Mouse (Mus musculus): ENCODE measurements around the gene Gucd1. TPM values are rescaled to one million over a fixed set of nuclear protein-coding genes. Genes with fewer than 3 reads are reported as not detected.
A peak's percentile ranks its signal among the peaks of the same experiment; 100 is the strongest.
"Not testable (repeated sequence)": the region's sequence is repeated elsewhere in the genome, so short reads cannot be mapped to it uniquely, and the experiment has no call there.

The Gucd1 gene
- total RNA-seq (2021), result 10 to 100 TPM; 21.5 to 23.8 TPM

DNA sequence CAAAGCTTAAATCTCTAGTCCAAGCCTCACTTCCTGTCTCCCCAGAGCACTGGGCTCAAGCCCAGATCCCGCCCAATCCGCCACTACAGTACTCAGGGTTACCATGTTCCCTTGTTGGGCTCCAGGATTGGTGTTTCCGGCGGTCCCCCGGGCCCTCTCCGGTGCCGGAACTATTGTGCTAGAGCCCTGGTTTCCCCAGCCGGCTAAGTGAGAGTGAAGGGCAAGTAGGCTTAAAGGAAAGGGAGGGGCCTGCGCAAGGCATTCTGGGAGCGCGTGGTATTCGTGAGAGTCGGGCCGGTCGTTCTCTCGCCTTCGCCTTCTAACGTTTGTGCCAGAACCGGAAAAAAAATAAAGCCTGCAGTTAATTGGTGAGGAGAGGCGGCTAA is at the start of gene Gucd1:
Gene Gucd1, minus strand, starts transcription at position 215 of the 386 bp plus-strand sequence.
- intact Hi-C loops (cut with DNase I), result no loop called here
- peak; percentile 98 for DNase-seq

DNA sequence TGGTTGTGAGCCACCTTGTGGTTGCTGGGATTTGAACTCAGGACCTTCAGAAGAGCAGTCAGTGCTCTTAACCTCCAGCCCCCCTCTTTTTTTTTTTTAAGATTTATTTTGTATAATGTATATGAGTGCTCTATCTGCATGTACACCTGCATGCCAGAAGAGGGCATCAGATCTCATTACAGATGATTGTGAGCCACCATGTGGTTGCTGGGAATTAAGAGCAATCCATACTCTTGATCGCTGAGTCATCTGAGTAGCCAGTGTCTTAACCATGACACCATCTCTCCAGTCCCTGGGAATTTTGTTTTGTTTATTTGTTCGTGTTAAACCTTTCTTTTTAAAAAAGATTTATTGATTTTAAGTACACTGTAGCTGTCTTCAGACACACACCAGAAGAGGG is 49.0 kb upstream of the Gucd1 start:
- intact Hi-C loops (cut with DNase I); DNase-seq: not testable (repeated sequence)

GRCm38 (mm10) chr10:75566321-75566720 is 48.5 kb upstream of the Gucd1 start:
- no peak for DNase-seq
- intact Hi-C loops (cut with DNase I), result no loop called here

DNA sequence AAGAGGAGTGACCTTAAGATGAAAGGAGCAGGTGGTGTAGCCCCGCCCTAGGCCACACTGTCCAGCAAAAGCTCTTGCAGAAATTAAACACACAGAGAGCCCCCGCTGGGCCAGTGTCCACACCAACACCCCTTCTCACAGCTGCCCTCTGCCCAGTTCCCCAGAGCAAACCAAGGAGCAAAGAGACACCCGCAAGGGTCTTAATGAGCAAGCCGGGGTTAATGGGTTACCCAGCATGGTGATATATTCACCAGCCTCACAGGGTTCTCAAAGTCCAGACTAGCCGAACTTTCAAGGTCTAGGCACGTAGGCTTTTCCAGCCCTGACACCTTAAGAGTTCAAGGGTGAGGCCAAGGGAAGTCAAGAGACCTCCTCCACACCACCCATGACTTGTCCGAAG is 48.1 kb upstream of the Gucd1 start:
- intact Hi-C loops (cut with DNase I), result no loop called here
- no peak for DNase-seq

GRCm38 (mm10) chr10:75565436-75565835 is 47.7 kb upstream of the Gucd1 start:
- DNase-seq, result no peak
- intact Hi-C loops (cut with DNase I), result no loop called here

DNA sequence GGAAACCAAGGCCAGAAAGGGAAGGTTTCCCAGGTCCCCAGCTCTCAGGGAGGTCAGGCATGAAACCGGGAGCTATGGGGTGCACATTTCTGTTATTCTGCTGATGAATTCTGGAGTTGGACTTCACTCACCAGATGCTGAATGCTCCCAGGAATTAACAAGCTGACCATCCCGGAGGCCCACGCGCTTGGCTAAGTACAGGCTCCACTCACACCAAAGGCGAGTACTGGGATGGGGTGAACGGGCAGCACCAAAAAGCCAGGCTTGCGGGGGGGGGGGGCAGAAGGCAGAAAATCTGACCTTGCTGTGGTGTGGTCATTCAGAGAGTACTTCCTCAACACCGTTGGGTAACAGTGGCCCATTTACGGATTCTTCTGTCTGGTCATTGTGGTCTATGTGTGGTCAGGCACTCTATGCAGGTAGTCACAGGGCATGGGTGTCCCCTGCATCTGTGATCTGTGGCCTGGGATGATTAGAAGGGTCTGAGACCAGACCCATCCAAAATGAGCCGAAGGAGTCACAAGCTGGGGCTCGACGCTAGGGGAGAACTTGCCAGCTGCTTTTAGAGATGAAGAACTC is 47.0 kb upstream of the Gucd1 start:
- no peak for DNase-seq
- intact Hi-C loops (cut with DNase I), result no loop called here

- intact Hi-C loops (cut with DNase I), result no loop called here
- DNase-seq, result no peak
Observed at GRCm38 (mm10) chr10:75562596-75562995, 44.8 kb upstream of the Gucd1 start.

- no peak for DNase-seq
Observed at GRCm38 (mm10) chr10:75561071-75561654, 43.4 kb upstream of the Gucd1 start, which contains the start of gene Ggt1. Gene Ggt1, plus strand, starts transcription at chr10:75561604.

GRCm38 (mm10) chr10:75560549-75560899 is 42.8 kb upstream of the Gucd1 start:
- DNase-seq, result no peak
- intact Hi-C loops (cut with DNase I), result no loop called here

More at GRCm38 (mm10) chr10:75561071-75561654, 43.4 kb upstream of the Gucd1 start, which contains the start of gene Ggt1:
- intact Hi-C loops (cut with DNase I), result no loop called here

DNA sequence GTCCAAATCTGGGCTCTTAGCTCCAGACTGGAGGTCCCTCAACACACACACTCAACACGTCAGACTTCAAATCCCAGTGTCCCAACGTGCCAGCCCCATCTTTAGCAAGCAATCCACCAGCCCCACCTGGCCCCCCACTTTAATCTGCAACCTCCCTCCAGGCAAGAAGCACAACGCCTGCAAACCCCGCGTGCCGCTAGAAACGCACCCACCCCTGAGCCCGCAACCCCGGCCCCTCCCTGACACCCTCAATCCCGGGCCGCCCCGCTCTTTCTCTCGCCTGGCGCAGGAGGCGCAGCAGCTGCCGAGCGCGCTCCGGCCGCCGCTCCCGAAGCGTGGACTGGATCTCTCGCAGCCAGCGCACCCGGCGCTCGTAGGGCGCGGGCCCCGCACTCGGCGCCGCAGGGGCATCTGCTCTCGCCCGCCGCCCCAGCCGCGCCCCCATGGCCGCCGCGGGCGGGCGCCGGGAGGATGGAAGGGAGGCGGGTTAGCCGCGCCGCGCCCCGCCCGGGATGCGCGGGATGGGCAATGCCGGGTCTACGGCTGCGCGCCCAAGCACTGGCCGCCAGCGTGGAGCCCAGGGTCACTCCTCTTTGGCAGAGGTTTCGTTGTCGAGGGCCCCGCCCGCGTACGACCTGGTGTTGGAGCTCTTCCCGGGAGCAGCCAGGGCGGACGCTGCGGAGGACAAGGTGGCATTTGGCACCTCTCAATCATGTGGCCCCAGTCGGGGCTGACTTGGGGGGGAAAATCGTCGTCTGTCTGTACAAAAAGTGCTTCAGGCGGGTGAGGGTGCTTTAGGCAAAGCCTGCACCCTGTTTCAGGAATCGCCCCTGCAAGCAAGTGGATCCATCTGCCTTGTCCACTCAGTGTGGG is 42.1 kb upstream of the Gucd1 start, which contains the start of gene Lrrc75b:
Gene Lrrc75b, minus strand, starts transcription at position 655 of the 873 bp plus-strand sequence.
- intact Hi-C loops (cut with DNase I), result no loop called here
- DNase-seq, result peak; percentile 66

GRCm38 (mm10) chr10:75559041-75559675 is 41.4 kb upstream of the Gucd1 start:
- DNase-seq, result no peak
- intact Hi-C loops (cut with DNase I), result no loop called here

DNA sequence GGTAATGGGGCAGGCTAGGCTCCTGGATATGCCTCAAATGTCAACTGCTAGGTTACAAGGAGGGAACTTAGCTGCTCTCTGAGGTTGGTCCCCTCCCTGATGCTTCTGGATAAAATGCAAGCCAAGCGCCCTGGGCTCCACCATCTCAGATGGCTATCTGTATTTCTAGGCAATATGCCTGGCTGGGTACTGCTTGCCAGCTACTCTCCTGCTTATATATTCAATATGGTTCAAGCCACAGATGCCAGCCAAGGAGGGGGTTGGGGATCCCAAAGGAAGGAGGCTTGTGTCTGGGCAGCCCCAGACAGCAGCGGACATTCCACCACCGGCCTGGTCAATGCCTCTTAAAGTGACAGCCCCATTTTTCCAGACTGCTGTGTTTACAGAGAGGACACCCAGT is 40.7 kb upstream of the Gucd1 start:
- intact Hi-C loops (cut with DNase I), result no loop called here
- peak; percentile 96 for DNase-seq

DNA sequence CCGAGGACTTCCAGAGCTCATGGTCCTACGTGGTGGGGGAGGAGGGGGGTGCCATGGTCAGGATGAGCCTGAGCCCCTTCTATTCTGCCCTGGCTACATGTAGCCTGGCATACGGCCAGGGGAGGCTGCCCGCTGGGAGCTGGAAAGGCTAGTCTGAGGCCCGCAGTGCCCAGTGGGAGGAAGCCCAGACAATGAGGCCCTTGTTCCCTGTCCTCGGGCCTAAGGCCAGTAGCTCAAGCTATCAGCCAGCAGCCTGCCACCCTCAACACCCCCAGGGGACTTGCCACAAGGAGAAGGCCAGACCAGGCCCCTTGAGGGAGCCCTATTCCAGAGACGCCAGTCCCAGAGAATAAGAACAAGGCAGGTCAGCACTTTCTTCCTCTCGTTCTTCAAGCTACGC is 38.3 kb upstream of the Gucd1 start:
- intact Hi-C loops (cut with DNase I), result no loop called here
- DNase-seq, result peak; percentile 93

- DNase-seq, result no peak
- intact Hi-C loops (cut with DNase I), result no loop called here
Observed at GRCm38 (mm10) chr10:75555557-75555956, 37.8 kb upstream of the Gucd1 start.

DNA sequence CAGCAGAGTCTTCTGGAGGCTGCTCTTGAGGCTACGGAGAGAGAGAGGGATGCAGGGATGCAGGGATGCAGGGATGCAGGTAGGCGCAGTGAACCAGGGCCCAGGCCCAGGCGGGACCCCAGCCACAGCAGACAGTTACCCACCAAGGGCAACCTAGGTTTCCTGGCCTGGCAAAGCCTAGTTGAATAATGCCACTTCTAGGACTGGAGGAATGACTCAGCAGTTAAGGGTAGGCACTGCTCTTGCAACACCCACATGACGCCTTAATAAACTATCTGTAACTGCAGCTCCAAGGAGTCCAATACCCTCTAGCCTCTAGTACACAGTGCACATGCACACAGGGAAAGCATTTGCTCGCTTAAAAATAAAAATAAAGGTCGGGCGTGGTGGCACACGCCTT is 36.3 kb upstream of the Gucd1 start:
- DNase-seq, result no peak
- intact Hi-C loops (cut with DNase I), result no loop called here

- intact Hi-C loops (cut with DNase I), result no loop called here
- no peak for DNase-seq
Observed at GRCm38 (mm10) chr10:75552701-75553450, 35.1 kb upstream of the Gucd1 start.

GRCm38 (mm10) chr10:75552106-75552505 is 34.3 kb upstream of the Gucd1 start:
- DNase-seq, result no peak
- intact Hi-C loops (cut with DNase I), result no loop called here

- no peak for DNase-seq
Observed at GRCm38 (mm10) chr10:75551175-75551574, 33.4 kb upstream of the Gucd1 start.

GRCm38 (mm10) chr10:75549886-75550285 is 32.1 kb upstream of the Gucd1 start:
- no peak for DNase-seq
- intact Hi-C loops (cut with DNase I), result no loop called here

More at GRCm38 (mm10) chr10:75551175-75551574, 33.4 kb upstream of the Gucd1 start:
- intact Hi-C loops (cut with DNase I), result no loop called here

GRCm38 (mm10) chr10:75548486-75548885 is 30.7 kb upstream of the Gucd1 start:
- DNase-seq, result no peak
- intact Hi-C loops (cut with DNase I), result no loop called here

Measured in left cerebral cortex, postnatal 4 days (tissue).